Mouse (Mus musculus) forebrain, embryonic 15.5 days (tissue): Measurements from ENCODE around the gene Zmym4. TPM values are rescaled to one million over a fixed set of nuclear protein-coding genes. Genes with fewer than 3 reads are reported as not detected.
A peak's percentile ranks its signal among the peaks of the same experiment; 100 is the strongest.
"Not testable (repeated sequence)": the region's sequence is repeated elsewhere in the genome, so short reads cannot be mapped to it uniquely, and the experiment has no call there.

Experiments used
- ATAC-seq: fragments of 200-750 bp; cut with Nextera tagmentation; replicated peaks from 2 replicates; pipeline ENCODE4 v1.8.0; 2017; ENCODE audit warnings: mild to moderate bottlenecking, moderate TSS enrichment, moderate library complexity
- H3K27ac ChIP-seq: fragments of 300-500 bp; sonication (generic); replicated peaks from 2 replicates; pipeline ENCODE4 v1.5.1; 2015; ENCODE audit warnings: mild to moderate bottlenecking, inconsistent platforms
- H3K27me3 ChIP-seq: fragments of 300-500 bp; sonication (generic); 2 replicates; pipeline ENCODE4 v1.6.1; 2015; ENCODE audit warnings: inconsistent platforms
- H3K36me3 ChIP-seq: fragments of 300-500 bp; sonication (generic); 2 replicates; pipeline ENCODE4 v1.6.1; 2015; ENCODE audit warnings: mild to moderate bottlenecking, inconsistent platforms
- H3K4me1 ChIP-seq: fragments of 300-500 bp; sonication (generic); 2 replicates; pipeline ENCODE4 v1.6.1; 2015; ENCODE audit warnings: inconsistent platforms
- H3K4me2 ChIP-seq: fragments of 300-500 bp; sonication (generic); replicated peaks from 2 replicates; pipeline ENCODE4 v1.6.1; 2015; ENCODE audit warnings: mild to moderate bottlenecking, inconsistent platforms
- H3K4me3 ChIP-seq: fragments of 300-500 bp; sonication (generic); 2 replicates; pipeline ENCODE4 v1.5.1; 2015; ENCODE audit warnings: mild to moderate bottlenecking, inconsistent platforms
- H3K9ac ChIP-seq: fragments of 300-500 bp; sonication (generic); replicated peaks from 2 replicates; pipeline ENCODE4 v1.6.1; 2015; ENCODE audit warnings: mild to moderate bottlenecking, inconsistent platforms
- H3K9me3 ChIP-seq: fragments of 300-500 bp; sonication (generic); 2 replicates; pipeline ENCODE4 v1.6.1; 2016; ENCODE audit warnings: inconsistent platforms
- WGBS: fragments of 180-500 bp; shearing (Covaris S2); methylation state at CpG from one replicate; pipeline ENCODE4 v1.1.7; 2015; ENCODE audit warnings: mixed read lengths; 5-methylcytosine and 5-hydroxymethylcytosine counted together
- polyA plus RNA-seq: library from polyadenylated mRNA; unstranded; fragments of >200 nt; fragmentation: Nextera tagmentation; extraction: Ambion mirVana; gene quantifications from 2 replicates; pipeline ENCODE4 v1.2.1, GENCODE M21; 2015

Zmym4 gene
- polyA plus RNA-seq, result 26.3 and 31.3 TPM in 2 replicates

DNA sequence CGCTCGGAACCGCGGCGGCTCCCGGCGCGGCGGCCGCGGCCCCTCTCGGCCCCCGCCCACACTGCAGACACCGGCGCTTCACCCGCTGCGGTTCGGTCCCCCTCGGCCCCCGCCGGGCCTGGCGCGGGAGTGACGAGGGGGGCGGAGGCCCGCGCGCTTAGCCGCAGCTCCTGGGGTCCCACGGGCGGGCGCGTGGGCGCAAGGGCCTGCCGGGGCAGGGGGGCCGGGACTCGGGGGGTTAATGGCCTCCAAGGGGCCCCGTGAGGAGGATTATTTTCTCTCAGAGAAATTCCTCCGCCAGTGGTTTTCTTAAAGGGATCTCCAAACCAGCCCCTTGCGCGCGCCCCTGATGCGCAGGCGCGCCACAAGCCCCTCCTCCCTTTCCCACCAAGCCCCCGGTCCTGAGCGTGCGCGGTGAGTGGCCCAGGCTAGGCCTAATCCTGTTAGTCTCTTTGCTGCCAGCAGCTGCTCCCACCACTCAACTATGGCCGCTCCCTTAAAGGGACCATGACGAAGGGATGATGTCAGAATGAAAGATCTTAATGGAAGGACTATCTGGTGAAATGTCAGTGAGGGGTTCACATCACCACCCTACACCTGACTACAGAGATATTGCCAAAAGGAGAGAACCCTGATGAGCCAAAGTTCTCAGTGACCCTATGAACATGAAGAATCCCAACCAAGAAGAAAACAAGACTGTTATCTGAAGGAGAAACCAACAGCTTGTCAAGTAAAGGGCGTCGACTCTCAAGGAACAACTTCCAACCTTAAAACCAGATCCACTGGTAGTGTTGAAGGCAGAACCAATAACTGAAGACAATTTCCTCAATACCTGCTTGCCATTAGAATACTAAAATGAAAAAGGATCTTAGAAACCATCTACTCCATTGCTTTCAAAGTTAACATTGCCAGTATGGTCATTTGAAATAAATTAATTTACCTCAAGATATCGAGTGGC, at the start of gene Zmym4:
Gene Zmym4 (minus strand): TSS at position 272 of the 958 bp plus-strand sequence.
- ATAC-seq, result peak; percentile 99
- Histone ChIP-seq H3K4me2 (peak within 1 kb of the TSS; percentile 88), H3K9ac (peak within 1 kb of the TSS; percentile 98), H3K9me3 (no peaks in the 10 kb centered on the region), H3K27ac (peak within 1 kb of the TSS; percentile 99), H3K4me3 (peak within 1 kb of the TSS; percentile 100), H3K36me3 (no peaks in the 10 kb centered on the region), H3K4me1 (peaks cover 17% of the 10 kb centered on the region), H3K27me3 (no peaks in the 10 kb centered on the region)
- WGBS, result 6% methylated on average over 49 of the region's 54 CpGs

- WGBS, result 77% methylated on average over 4 of the region's 4 CpGs
- Histone ChIP-seq H3K4me1 (peaks cover 12% of the 10 kb centered on the region), H3K9me3 (no peaks in the 10 kb centered on the region)
Measured at GRCm38 (mm10) chr4:127016366-127016765, 48.4 kb upstream of the Zmym4 start.

DNA sequence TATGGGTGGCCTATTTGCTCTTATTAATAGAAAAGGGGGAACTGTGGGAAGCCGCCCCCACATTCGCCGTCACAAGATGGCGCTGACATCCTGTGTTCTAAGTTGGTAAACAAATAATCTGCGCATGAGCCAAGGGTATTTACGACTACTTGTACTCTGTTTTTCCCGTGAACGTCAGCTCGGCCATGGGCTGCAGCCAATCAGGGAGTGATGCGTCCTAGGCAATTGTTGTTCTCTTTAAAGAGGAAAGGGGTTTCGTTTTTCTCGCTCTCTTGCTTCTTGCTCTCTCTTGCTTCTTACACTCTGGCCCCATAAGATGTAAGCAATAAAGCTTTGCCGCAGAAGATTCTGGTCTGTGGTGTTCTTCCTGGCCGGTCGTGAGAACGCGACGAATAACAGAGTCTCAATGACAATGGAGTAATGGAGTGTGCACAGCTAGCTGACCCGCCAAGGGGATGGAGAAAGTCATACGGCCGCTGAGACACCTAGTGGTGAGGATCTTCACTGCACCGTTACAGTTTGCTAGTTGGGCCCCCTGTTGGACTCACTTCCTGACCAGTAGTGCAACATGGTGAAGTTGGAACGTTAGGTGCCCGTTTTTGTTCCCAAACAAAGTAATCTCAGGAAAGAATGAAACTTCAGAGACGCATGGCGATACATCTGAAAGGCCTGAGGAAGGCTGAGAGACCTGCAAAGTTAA, 47.5 kb upstream of the Zmym4 start:
- 10% methylated on average over 14 of the region's 26 CpGs for WGBS
- H3K9ac ChIP-seq, H3K27me3 ChIP-seq, H3K36me3 ChIP-seq, H3K4me1 ChIP-seq, H3K9me3 ChIP-seq: not testable (repeated sequence)
- Histone ChIP-seq H3K4me3 (peak overlapping the region; percentile 38), H3K4me2 (peak overlapping the region; percentile 37), H3K27ac (peak overlapping the region; percentile 63; the same call in 1 of the 2 replicates)
- ATAC-seq, result peak; percentile 91

More at GRCm38 (mm10) chr4:127016366-127016765, 48.4 kb upstream of the Zmym4 start:
- H3K27ac ChIP-seq, result no peak overlapping the region
- H3K36me3 ChIP-seq, result no peaks in the 10 kb centered on the region
- ATAC-seq, result no peak
- no peak overlapping the region for H3K4me3 ChIP-seq
- no peak overlapping the region for H3K4me2 ChIP-seq
- no peak overlapping the region for H3K9ac ChIP-seq
- H3K27me3 ChIP-seq, result no peaks in the 10 kb centered on the region

GRCm38 (mm10) chr4:127005113-127005936, 37.4 kb upstream of the Zmym4 start:
- Histone ChIP-seq H3K4me3 (peak overlapping the region; percentile 34), H3K27me3 (no peaks in the 10 kb centered on the region), H3K4me2 (peak overlapping the region; percentile 56), H3K36me3 (no peaks in the 10 kb centered on the region), H3K9me3 (no peaks in the 10 kb centered on the region), H3K27ac (peak overlapping the region; percentile 71), H3K9ac (peak overlapping the region; percentile 44), H3K4me1 (peaks cover 23% of the 10 kb centered on the region)
- 9% methylated on average over 25 of the region's 25 CpGs for WGBS
- peak; percentile 83 for ATAC-seq

DNA sequence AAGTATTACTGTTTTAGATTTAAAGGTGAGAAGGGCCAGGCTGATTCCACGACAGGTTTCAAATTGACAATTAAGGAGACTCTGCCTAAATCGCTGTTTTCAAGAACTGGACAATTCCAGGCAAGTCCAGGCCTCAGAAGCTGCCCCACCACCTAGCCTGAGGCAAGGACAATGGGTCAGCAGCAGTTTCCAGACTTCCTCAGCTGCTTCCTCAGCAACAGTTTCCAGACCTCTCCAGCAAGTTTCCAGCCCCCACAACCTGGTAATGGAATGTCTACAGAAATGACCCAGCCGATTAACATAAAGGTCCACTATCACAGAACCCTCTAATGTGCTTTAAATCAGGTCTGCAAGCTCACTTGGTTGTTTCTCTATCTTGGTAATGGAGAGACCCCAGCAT, 36.4 kb upstream of the Zmym4 start:
- no peak overlapping the region for H3K4me3 ChIP-seq
- ATAC-seq, result no peak
- H3K36me3 ChIP-seq, result no peaks in the 10 kb centered on the region
- peak overlapping the region; percentile 44 for H3K9ac ChIP-seq
- H3K4me1 ChIP-seq, result peaks cover 24% of the 10 kb centered on the region
- H3K4me2 ChIP-seq, result no peak overlapping the region
- peak overlapping the region; percentile 71; the same call in 1 of the 2 replicates for H3K27ac ChIP-seq
- H3K9me3 ChIP-seq, result no peaks in the 10 kb centered on the region
- 74% methylated on average over 3 of the region's 3 CpGs for WGBS
- no peaks in the 10 kb centered on the region for H3K27me3 ChIP-seq

- Histone ChIP-seq H3K4me2 (no peak overlapping the region), H3K9ac (no peak overlapping the region), H3K9me3 (no peaks in the 10 kb centered on the region), H3K36me3 (no peaks in the 10 kb centered on the region), H3K4me3 (no peak overlapping the region), H3K27me3 (no peaks in the 10 kb centered on the region), H3K27ac (no peak overlapping the region), H3K4me1 (peaks cover 19% of the 10 kb centered on the region)
- ATAC-seq, result no peak
- WGBS, result 24% methylated on average over 8 of the region's 8 CpGs
Measured at GRCm38 (mm10) chr4:127000601-127001105, 32.7 kb upstream of the Zmym4 start.

GRCm38 (mm10) chr4:126999372-126999771, 31.4 kb upstream of the Zmym4 start:
- H3K36me3 ChIP-seq, H3K9me3 ChIP-seq, H3K4me1 ChIP-seq, ATAC-seq, H3K4me3 ChIP-seq, H3K27me3 ChIP-seq, H3K4me2 ChIP-seq, H3K27ac ChIP-seq, H3K9ac ChIP-seq: not testable (repeated sequence)
- WGBS, result 97% methylated on average over 16 of the region's 16 CpGs

DNA sequence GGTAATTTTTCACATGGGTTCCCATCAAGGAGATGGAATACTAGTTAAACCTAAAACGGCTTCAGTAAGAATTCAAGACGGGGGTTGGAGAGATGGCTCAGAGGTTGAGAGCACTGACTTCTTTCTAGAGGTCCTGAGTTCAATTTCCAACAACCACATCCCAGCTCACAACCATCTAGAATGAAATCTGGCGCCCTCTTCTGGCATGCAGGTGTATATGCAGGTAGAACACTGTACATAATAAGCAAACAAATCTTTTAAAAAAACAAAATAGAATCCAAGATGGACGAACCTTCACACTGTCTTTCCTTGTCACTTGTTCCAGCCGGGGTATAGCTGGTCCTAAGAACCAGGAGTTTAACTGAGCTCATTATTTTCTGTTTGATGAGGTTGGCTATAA, 24.4 kb upstream of the Zmym4 start:
- Histone ChIP-seq H3K9me3 (no peaks in the 10 kb centered on the region), H3K27ac (no peak overlapping the region), H3K4me3 (no peak overlapping the region), H3K4me1 (no peaks in the 10 kb centered on the region), H3K36me3 (no peaks in the 10 kb centered on the region), H3K9ac (no peak overlapping the region), H3K4me2 (no peak overlapping the region), H3K27me3 (no peaks in the 10 kb centered on the region)
- ATAC-seq, result no peak
- 65% methylated on average over 5 of the region's 5 CpGs for WGBS

DNA sequence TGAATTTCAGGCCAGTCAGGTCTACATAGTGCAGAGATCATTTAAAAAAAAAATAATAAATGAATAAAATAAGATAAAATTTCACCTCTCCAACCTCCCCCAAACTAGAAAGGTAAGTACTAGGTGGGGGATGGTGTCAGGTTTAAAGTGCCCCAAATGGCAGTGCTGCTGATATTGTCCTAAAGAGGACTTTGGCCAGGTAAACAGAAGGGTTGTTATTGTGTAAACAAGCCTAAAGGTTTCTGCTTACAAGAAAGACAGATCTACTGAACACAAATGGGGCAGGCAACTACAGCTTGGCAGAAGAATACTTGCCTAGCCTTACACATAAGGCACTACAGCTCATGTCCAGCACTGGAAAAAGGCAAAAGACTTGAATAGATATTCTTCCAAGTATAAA, 22.6 kb upstream of the Zmym4 start:
- ATAC-seq, result no peak

DNA sequence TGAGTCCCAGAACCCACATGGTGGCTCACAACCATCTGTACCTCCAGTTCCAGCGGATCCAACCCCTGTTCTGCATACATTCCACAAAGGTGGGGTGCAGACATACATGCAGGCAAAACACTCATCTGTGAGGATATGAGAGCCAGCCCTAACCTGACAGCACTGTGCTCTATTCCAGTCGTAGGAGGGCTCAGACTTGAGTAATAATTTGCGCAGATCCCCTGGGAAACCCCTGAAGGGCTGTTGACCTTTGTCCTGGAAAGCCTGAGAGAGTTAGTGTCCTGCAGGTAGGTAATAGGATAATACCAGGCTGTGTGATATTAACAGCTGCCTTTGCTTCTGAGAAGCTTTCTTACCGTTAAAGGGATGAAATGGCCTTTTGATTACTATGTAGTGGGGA, 20.6 kb upstream of the Zmym4 start:
- no peak for ATAC-seq
- H3K9ac ChIP-seq, result no peak overlapping the region
- H3K27me3 ChIP-seq, result no peaks in the 10 kb centered on the region
- no peak overlapping the region for H3K4me2 ChIP-seq
- H3K27ac ChIP-seq, result no peak overlapping the region
- no peak overlapping the region for H3K4me3 ChIP-seq
- no peaks in the 10 kb centered on the region for H3K36me3 ChIP-seq
- no peaks in the 10 kb centered on the region for H3K9me3 ChIP-seq
- WGBS, result 82% methylated on average over 4 of the region's 4 CpGs
- no peaks in the 10 kb centered on the region for H3K4me1 ChIP-seq

More for the DNA sequence above, 22.6 kb upstream of the Zmym4 start:
- Histone ChIP-seq H3K27ac (no peak overlapping the region), H3K4me3 (no peak overlapping the region), H3K4me2 (no peak overlapping the region), H3K9me3 (no peaks in the 10 kb centered on the region), H3K36me3 (no peaks in the 10 kb centered on the region), H3K9ac (no peak overlapping the region), H3K27me3 (no peaks in the 10 kb centered on the region), H3K4me1 (no peaks in the 10 kb centered on the region)

DNA sequence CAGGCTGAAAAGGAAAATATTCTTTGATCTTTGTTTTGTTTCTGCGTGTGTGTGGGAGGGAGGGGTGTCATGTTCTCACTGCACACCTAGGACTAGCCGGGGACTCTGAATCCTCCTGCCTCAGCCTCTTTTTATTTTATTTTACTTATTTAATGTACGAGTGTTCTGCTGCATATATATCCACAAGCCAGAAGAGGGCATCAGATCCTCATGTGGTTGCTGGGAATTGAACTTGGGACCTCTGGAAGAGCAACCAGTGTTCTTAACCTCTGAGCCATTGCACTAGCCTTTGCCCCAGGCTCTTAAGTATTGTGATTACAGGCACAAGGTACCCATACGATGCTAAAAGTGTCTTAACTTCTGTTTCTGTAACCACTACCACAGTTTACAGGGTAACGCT, 18.8 kb upstream of the Zmym4 start:
- Histone ChIP-seq H3K9me3 (no peaks in the 10 kb centered on the region), H3K27ac (no peak overlapping the region), H3K4me2 (no peak overlapping the region), H3K9ac (no peak overlapping the region), H3K36me3 (no peaks in the 10 kb centered on the region), H3K27me3 (no peaks in the 10 kb centered on the region), H3K4me1 (no peaks in the 10 kb centered on the region), H3K4me3 (no peak overlapping the region)
- 84% methylated on average over 5 of the region's 5 CpGs for WGBS
- no peak for ATAC-seq
